Mouse (Mus musculus) MEL (cell line): ENCODE data around the gene Egfr. TPM values are rescaled to one million over a fixed set of nuclear protein-coding genes. Genes with fewer than 3 reads are reported as not detected.

Experiments used
- DNase-seq: peaks from one replicate; pipeline ENCODE4 v3.0.0; 2011; ENCODE audit warnings: low read depth, low spot score
- H3K27ac ChIP-seq: 2 replicates; pipeline ENCODE4 v1.5.1; 2012; ENCODE audit warnings: low read depth, mild to moderate bottlenecking, control low read depth, low read length, moderate library complexity; ENCODE audit not compliant: control insufficient read depth
- H3K27me3 ChIP-seq, 2 experiments: fragments of 150-350 bp in 1 of 2; sonication (generic) in 1 of 2; 2 replicates each; pipeline ENCODE4 v1.6.1; 2012; ENCODE audit warnings: low read length in 2 of 2, mild to moderate bottlenecking in 2 of 2, improper control_type of control experiment in 1 of 2, moderate library complexity in 1 of 2; ENCODE audit not compliant: insufficient read depth in 2 of 2, control insufficient read depth in 1 of 2
- H3K36me3 ChIP-seq, 2 experiments: 2 replicates each; pipeline ENCODE4 v1.6.1; 2012 to 2014; ENCODE audit warnings: low read length in 2 of 2, improper control_type of control experiment in 1 of 2, inconsistent platforms in 1 of 2, mild to moderate bottlenecking in 1 of 2; ENCODE audit not compliant: insufficient read depth in 2 of 2, control insufficient read depth in 1 of 2
- H3K4me1 ChIP-seq, 2 experiments: fragments of 150-350 bp in 1 of 2; sonication (generic) in 1 of 2; 2 replicates each; pipeline ENCODE4 v1.6.1; 2012; ENCODE audit warnings: low read length in 2 of 2, improper control_type of control experiment in 1 of 2, mild to moderate bottlenecking in 1 of 2; ENCODE audit not compliant: insufficient read depth in 2 of 2, control insufficient read depth in 1 of 2
- H3K4me3 ChIP-seq, 2 experiments: fragments of 150-350 bp in 1 of 2; sonication (generic) in 1 of 2; 2 replicates each; pipeline ENCODE4 v1.5.1; 2012; ENCODE audit warnings: low read depth in 2 of 2, low read length in 2 of 2, mild to moderate bottlenecking in 2 of 2, moderate library complexity in 2 of 2, control low read depth in 1 of 2, improper control_type of control experiment in 1 of 2; ENCODE audit not compliant: control insufficient read depth in 1 of 2, insufficient read depth in 1 of 2
- H3K79me2 ChIP-seq: 2 replicates; pipeline ENCODE4 v1.6.1; 2012; ENCODE audit warnings: mild to moderate bottlenecking, low read length, moderate library complexity; ENCODE audit not compliant: control insufficient read depth, poor library complexity, insufficient read depth
- H3K9ac ChIP-seq: 2 replicates; pipeline ENCODE4 v1.6.1; 2012; ENCODE audit warnings: low read depth, mild to moderate bottlenecking, control low read depth, low read length, moderate library complexity; ENCODE audit not compliant: control insufficient read depth, poor library complexity, severe bottlenecking
- H3K9me3 ChIP-seq: fragments of 150-350 bp; sonication (generic); replicated peaks from 2 replicates; pipeline ENCODE4 v1.6.1; 2012; ENCODE audit warnings: mild to moderate bottlenecking, low read length, improper control_type of control experiment, moderate library complexity; ENCODE audit not compliant: insufficient read depth
- CHD2 ChIP-seq: IDR thresholded peaks from 2 replicates; pipeline ENCODE4 v1.6.1; 2011; ENCODE audit warnings: low read length, improper control_type of control experiment
- CTCF ChIP-seq, 3 experiments: IDR thresholded peaks in 2 of 3; conservative IDR thresholded peaks in 1 of 3; 2 replicates each; pipeline ENCODE4 v1.5.1; 2011 to 2012; ENCODE audit warnings: low read length in 3 of 3, low read depth in 2 of 3, mild to moderate bottlenecking in 2 of 3, improper control_type of control experiment in 1 of 3, inconsistent platforms in 1 of 3, mixed read lengths in 1 of 3, moderate library complexity in 1 of 3; ENCODE audit not compliant: control insufficient read depth in 1 of 3, insufficient read depth in 1 of 3, poor library complexity in 1 of 3, severe bottlenecking in 1 of 3
- E2F4 ChIP-seq: IDR thresholded peaks from 2 replicates; pipeline ENCODE4 v1.6.1; 2011; ENCODE audit warnings: low read depth, low read length, improper control_type of control experiment, borderline replicate concordance
- ELF1 ChIP-seq: IDR thresholded peaks from 2 replicates; pipeline ENCODE4 v1.6.1; 2014; ENCODE audit warnings: low read depth, mild to moderate bottlenecking, inconsistent platforms, low read length, improper control_type of control experiment, moderate library complexity
- EP300 ChIP-seq, 2 experiments: IDR thresholded peaks; 2 replicates each; pipeline ENCODE4 v1.6.1; 2011; ENCODE audit warnings: improper control_type of control experiment in 2 of 2, low read length in 2 of 2, low read depth in 1 of 2, mild to moderate bottlenecking in 1 of 2
- ETS1 ChIP-seq: IDR thresholded peaks from 2 replicates; pipeline ENCODE4 v1.6.1; 2012; ENCODE audit warnings: low read depth, mild to moderate bottlenecking, inconsistent platforms, low read length, improper control_type of control experiment, moderate library complexity
- GABPA ChIP-seq: IDR thresholded peaks from 2 replicates; pipeline ENCODE4 v1.6.1; 2012; ENCODE audit warnings: low read depth, mild to moderate bottlenecking, inconsistent platforms, low read length, improper control_type of control experiment, moderate library complexity
- GATA1 ChIP-seq: IDR thresholded peaks from 2 replicates; pipeline ENCODE4 v1.6.1; 2011; ENCODE audit warnings: low read depth, low read length, improper control_type of control experiment
- JUND ChIP-seq: IDR thresholded peaks from 2 replicates; pipeline ENCODE4 v1.6.1; 2011; ENCODE audit warnings: low read depth, mild to moderate bottlenecking, improper control_type of control experiment, low read length
- KAT2A ChIP-seq: conservative IDR thresholded peaks from 2 replicates; pipeline ENCODE4 v1.6.1; 2012; ENCODE audit warnings: low read depth, low read length, improper control_type of control experiment, inconsistent platforms
- MAFK ChIP-seq: IDR thresholded peaks from 2 replicates; pipeline ENCODE4 v1.6.1; 2011; ENCODE audit warnings: low read depth, mild to moderate bottlenecking, low read length, improper control_type of control experiment, borderline replicate concordance
- MAZ ChIP-seq: IDR thresholded peaks from 2 replicates; pipeline ENCODE4 v1.6.1; 2012; ENCODE audit warnings: low read depth, mild to moderate bottlenecking, inconsistent platforms, low read length, improper control_type of control experiment
- MEF2A ChIP-seq: IDR thresholded peaks from 2 replicates; pipeline ENCODE4 v1.6.1; 2014; ENCODE audit warnings: low read depth, mild to moderate bottlenecking, inconsistent platforms, low read length, improper control_type of control experiment; ENCODE audit not compliant: poor library complexity, insufficient replicate concordance, severe bottlenecking; ENCODE audit errors: extremely low read depth
- MXI1 ChIP-seq: IDR thresholded peaks from 2 replicates; pipeline ENCODE4 v1.6.1; 2011; ENCODE audit warnings: mild to moderate bottlenecking, low read depth, low read length, improper control_type of control experiment
- MYB ChIP-seq: IDR thresholded peaks from 2 replicates; pipeline ENCODE4 v1.6.1; 2011; ENCODE audit warnings: mild to moderate bottlenecking, low read depth, low read length, improper control_type of control experiment
- NELFE ChIP-seq: IDR thresholded peaks from 2 replicates; pipeline ENCODE4 v1.6.1; 2011; ENCODE audit warnings: low read depth, low read length, improper control_type of control experiment
- NRF1 ChIP-seq: IDR thresholded peaks from 2 replicates; pipeline ENCODE4 v1.6.1; 2014; ENCODE audit warnings: low read depth, mild to moderate bottlenecking, inconsistent platforms, low read length, improper control_type of control experiment, moderate library complexity; ENCODE audit not compliant: poor library complexity, insufficient read depth, severe bottlenecking
- POLR2A ChIP-seq, 2 experiments: IDR thresholded peaks; 2 replicates each; pipeline ENCODE4 v1.6.1; 2011 to 2012; ENCODE audit warnings: low read length in 2 of 2, mild to moderate bottlenecking in 2 of 2, control low read depth in 1 of 2, improper control_type of control experiment in 1 of 2, low read depth in 1 of 2, moderate library complexity in 1 of 2; ENCODE audit not compliant: control insufficient read depth in 1 of 2, insufficient read depth in 1 of 2, poor library complexity in 1 of 2
- POLR2AphosphoS2 ChIP-seq: IDR thresholded peaks from 2 replicates; pipeline ENCODE4 v1.6.1; 2011; ENCODE audit warnings: low read length, improper control_type of control experiment
- POLR2AphosphoS5 ChIP-seq: IDR thresholded peaks from 2 replicates; pipeline ENCODE4 v1.6.1; 2012; ENCODE audit warnings: low read depth, borderline replicate concordance, mild to moderate bottlenecking, inconsistent platforms, low read length, moderate library complexity, mixed read lengths
- RCOR1 ChIP-seq: IDR thresholded peaks from 2 replicates; pipeline ENCODE4 v1.6.1; 2012; ENCODE audit warnings: low read depth, mild to moderate bottlenecking, inconsistent platforms, low read length, improper control_type of control experiment
- SIN3A ChIP-seq: IDR thresholded peaks from 2 replicates; pipeline ENCODE4 v1.6.1; 2012; ENCODE audit warnings: low read length, improper control_type of control experiment, inconsistent platforms
- SMC3 ChIP-seq: IDR thresholded peaks from 2 replicates; pipeline ENCODE4 v1.6.1; 2011; ENCODE audit warnings: low read depth, low read length, improper control_type of control experiment
- TAL1 ChIP-seq: IDR thresholded peaks from 2 replicates; pipeline ENCODE4 v1.6.1; 2012; ENCODE audit warnings: mild to moderate bottlenecking, inconsistent platforms, low read length, moderate library complexity, mixed read lengths
- TBP ChIP-seq: IDR thresholded peaks from 2 replicates; pipeline ENCODE4 v1.8.0; 2011; ENCODE audit warnings: low read depth, low read length, improper control_type of control experiment
- USF2 ChIP-seq, 2 experiments: IDR thresholded peaks; 2 replicates each; pipeline ENCODE4 v1.6.1; 2011 to 2012; ENCODE audit warnings: improper control_type of control experiment in 2 of 2, low read length in 2 of 2, borderline replicate concordance in 1 of 2, inconsistent platforms in 1 of 2, low read depth in 1 of 2, mild to moderate bottlenecking in 1 of 2; ENCODE audit not compliant: insufficient read depth in 1 of 2
- ZKSCAN1 ChIP-seq: IDR thresholded peaks from 2 replicates; pipeline ENCODE4 v1.6.1; 2012; ENCODE audit warnings: low read depth, mild to moderate bottlenecking, inconsistent platforms, low read length, improper control_type of control experiment, moderate library complexity
- ZMIZ1 ChIP-seq: IDR thresholded peaks from 2 replicates; pipeline ENCODE4 v1.6.1; 2012; ENCODE audit warnings: low read depth, mild to moderate bottlenecking, inconsistent platforms, low read length, improper control_type of control experiment, moderate library complexity
- ZNF384 ChIP-seq: IDR thresholded peaks from 2 replicates; pipeline ENCODE4 v1.6.1; 2012; ENCODE audit warnings: low read depth, mild to moderate bottlenecking, inconsistent platforms, low read length, improper control_type of control experiment
- polyA plus RNA-seq, 2 experiments: library from polyadenylated mRNA; stranded (reverse) in 1 of 2; unstranded in 1 of 2; fragments of >175 nt in 1 of 2; fragments of >200 nt in 1 of 2; gene quantifications; 2 replicates each; pipeline versions ENCODE4 v1.2.1 to v1.2.4; 2012; ENCODE audit warnings: low replicate concordance in 2 of 2, low read depth in 1 of 2; ENCODE audit not compliant: insufficient read length in 2 of 2, insufficient read depth in 1 of 2, missing spikeins in 1 of 2
- total RNA-seq: library from RNA; depleted of rRNA; stranded (reverse); fragments of 300-350 nt; gene quantifications from 2 replicates; pipeline ENCODE4 v1.2.3, GENCODE M21; 2012

The Egfr gene
- total and polyA plus RNA-seq, 3 experiments = not detected

- no peak overlapping the region for H3K27ac ChIP-seq
- no peaks in the 10 kb centered on the region for H3K36me3 ChIP-seq
- H3K27me3 ChIP-seq = peaks cover 4 to 11% of the 10 kb centered on the region in 2 experiments
- H3K4me3 ChIP-seq = no peak overlapping the region
- no peaks in the 10 kb centered on the region for H3K4me1 ChIP-seq
- no peak for DNase-seq
- H3K79me2 ChIP-seq = no peaks in the 10 kb centered on the region
- no peak overlapping the region for H3K9ac ChIP-seq
- H3K9me3 ChIP-seq = no peaks in the 10 kb centered on the region
- no peak for TF ChIP-seq RCOR1
- TF ChIP-seq MYB = no peak
- no peak for TF ChIP-seq ZKSCAN1
- TF ChIP-seq SIN3A = no peak
- no peak for TF ChIP-seq ZNF384
- no peak for TF ChIP-seq KAT2A
- no peak for TF ChIP-seq GABPA
- no peak for TF ChIP-seq NELFE
- TF ChIP-seq SMC3 = no peak
- TF ChIP-seq ZMIZ1 = no peak
- no peak for TF ChIP-seq POLR2AphosphoS2
- no peak for TF ChIP-seq MAZ
- no peak for TF ChIP-seq MXI1
- no peak for TF ChIP-seq ELF1
- no peak for TF ChIP-seq MAFK
- TF ChIP-seq CHD2 = no peak
Measured at GRCm38 (mm10) chr11:16900182-16900581, 148.2 kb downstream of the Egfr start.

- H3K27me3 ChIP-seq = peaks cover 6 to 11% of the 10 kb centered on the region in 2 experiments
- no peaks in the 10 kb centered on the region for H3K9me3 ChIP-seq
- TF ChIP-seq ETS1 (no peak), ZKSCAN1 (no peak), GATA1 (no peak), JUND (no peak), POLR2AphosphoS5 (no peak), USF2 (IDR thresholded peaks at IDR 0.05; ENCODE audit: borderline replicate concordance in 1 of 2, insufficient read depth in 1 of 2, low read depth in 1 of 2, low read length in 2 of 2) (no peak), ZMIZ1 (no peak), CTCF (IDR thresholded peaks at IDR 0.05 in 2 of 3, conservative IDR thresholded peaks at IDR 0.05 in 1 of 3; ENCODE audit: control insufficient read depth in 1 of 3, insufficient read depth in 1 of 3, low read depth in 2 of 3, low read length in 3 of 3, poor library complexity in 1 of 3, severe bottlenecking in 1 of 3) (no peak), E2F4 (no peak), EP300 (IDR thresholded peaks at IDR 0.05; ENCODE audit: low read depth in 1 of 2, low read length in 2 of 2) (no peak), MEF2A (no peak), POLR2A (IDR thresholded peaks at IDR 0.05; ENCODE audit: control insufficient read depth in 1 of 2, insufficient read depth in 1 of 2, low read depth in 1 of 2, low read length in 2 of 2, poor library complexity in 1 of 2) (no peak), KAT2A (no peak), TAL1 (no peak), NRF1 (no peak), CHD2 (no peak), TBP (no peak)
- no peak overlapping the region for H3K4me3 ChIP-seq
- H3K79me2 ChIP-seq = no peaks in the 10 kb centered on the region
- no peak for DNase-seq
- no peaks in the 10 kb centered on the region for H3K36me3 ChIP-seq
- H3K4me1 ChIP-seq = no peaks in the 10 kb centered on the region
- no peak overlapping the region for H3K27ac ChIP-seq
- no peak overlapping the region for H3K9ac ChIP-seq
Measured at GRCm38 (mm10) chr11:16900653-16901416, 148.8 kb downstream of the Egfr start.
